Mouse (Mus musculus): ENCODE results near the gene Gpr156.
"Not testable (repeated sequence)": the region's sequence is repeated elsewhere in the genome, so short reads cannot be mapped to it uniquely, and the experiment has no call there.

Gene Gpr156

GRCm38 (mm10) chr16:38004486-38005020, 88.3 kb downstream of the Gpr156 start:
- DNase-seq: no peak

- DNase-seq: no peak
Observed at GRCm38 (mm10) chr16:38005471-38005870, 89.2 kb downstream of the Gpr156 start.

- no peak for DNase-seq
Observed at GRCm38 (mm10) chr16:38008371-38008770, 92.1 kb downstream of the Gpr156 start.

GRCm38 (mm10) chr16:38009041-38009825, 92.9 kb downstream of the Gpr156 start:
- DNase-seq: no peak

- DNase-seq: no peak
Observed at GRCm38 (mm10) chr16:38011486-38011885, 95.2 kb downstream of the Gpr156 start.

- peak; percentile 89 for DNase-seq
Observed at GRCm38 (mm10) chr16:38012382-38012781, 96.1 kb downstream of the Gpr156 start.

- peak; percentile 56 for DNase-seq
Observed at GRCm38 (mm10) chr16:38012891-38013290, 96.6 kb downstream of the Gpr156 start.

- no peak for DNase-seq
Observed at GRCm38 (mm10) chr16:38014951-38015350, 98.7 kb downstream of the Gpr156 start.

- DNase-seq: no peak
Observed at GRCm38 (mm10) chr16:38016928-38017524, 100.7 kb downstream of the Gpr156 start.

- DNase-seq: no peak
Observed at GRCm38 (mm10) chr16:38017958-38018376, 101.7 kb downstream of the Gpr156 start.

GRCm38 (mm10) chr16:38032644-38033043, 116.3 kb downstream of the Gpr156 start:
- peak; percentile 36 for DNase-seq

GRCm38 (mm10) chr16:38033071-38033470, 116.8 kb downstream of the Gpr156 start:
- peak; percentile 26 for DNase-seq

- DNase-seq: not testable (repeated sequence)
Observed at GRCm38 (mm10) chr16:38038101-38038500, 121.8 kb downstream of the Gpr156 start.

GRCm38 (mm10) chr16:38042160-38042559, 125.9 kb downstream of the Gpr156 start:
- DNase-seq: no peak

GRCm38 (mm10) chr16:38044551-38044950, 128.3 kb downstream of the Gpr156 start:
- DNase-seq: no peak

- DNase-seq: peak; percentile 37
Observed at GRCm38 (mm10) chr16:38047781-38048558, 131.7 kb downstream of the Gpr156 start.
